Mouse (Mus musculus): ENCODE data around the gene Limk1. TPM values are rescaled to one million over a fixed set of nuclear protein-coding genes. Genes with fewer than 3 reads are reported as not detected.

Gene Limk1
- total RNA-seq, 2 experiments from 2014 or later = 10.0 to 11.4 TPM

DNA sequence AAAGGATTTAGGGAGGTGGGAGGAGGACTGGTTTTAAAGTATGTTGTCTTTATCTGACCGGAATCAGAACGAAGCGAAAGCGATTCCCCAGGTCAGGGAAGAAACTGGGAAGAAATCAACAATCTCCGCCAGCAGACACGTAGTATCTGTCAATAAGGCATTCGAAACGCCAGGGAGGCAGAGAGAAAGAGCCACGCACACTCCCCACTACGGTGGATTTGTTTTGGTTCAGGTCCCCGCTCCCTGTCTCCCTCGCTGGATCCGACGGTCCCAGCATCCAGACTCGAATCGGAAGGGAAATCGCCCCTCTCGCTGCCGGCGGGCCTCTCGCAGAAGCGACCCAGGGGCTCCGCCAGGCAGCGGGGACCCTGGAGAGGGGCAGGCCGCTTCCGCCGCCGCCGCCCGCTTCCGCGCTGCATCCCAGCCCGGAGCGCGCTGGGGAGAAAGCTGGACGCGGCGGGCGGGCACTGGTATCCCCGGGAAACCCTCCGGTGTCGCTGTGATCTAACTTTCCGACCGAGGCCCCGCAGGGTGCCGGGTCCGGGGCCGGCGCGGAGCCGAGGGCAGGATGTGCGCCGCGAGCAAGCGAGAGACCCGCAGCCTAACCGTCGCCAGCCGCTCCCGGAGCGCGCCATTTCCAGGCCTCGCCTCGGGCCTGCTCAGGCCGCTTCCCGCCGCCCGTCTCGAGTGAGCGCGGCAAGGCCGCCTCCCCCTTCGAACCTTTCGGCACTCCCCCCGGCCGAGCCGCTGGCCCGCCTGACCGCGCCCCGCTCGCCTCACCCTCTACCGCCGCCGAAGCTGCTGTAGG, 49.7 kb downstream of the Limk1 start:
- intact Hi-C loops (cut with DNase I) = loop anchor here (5.0 kb wide), 1 partner anchor 49 kb away; the partner anchor contains the start of gene Limk1
- no peak for DNase-seq

DNA sequence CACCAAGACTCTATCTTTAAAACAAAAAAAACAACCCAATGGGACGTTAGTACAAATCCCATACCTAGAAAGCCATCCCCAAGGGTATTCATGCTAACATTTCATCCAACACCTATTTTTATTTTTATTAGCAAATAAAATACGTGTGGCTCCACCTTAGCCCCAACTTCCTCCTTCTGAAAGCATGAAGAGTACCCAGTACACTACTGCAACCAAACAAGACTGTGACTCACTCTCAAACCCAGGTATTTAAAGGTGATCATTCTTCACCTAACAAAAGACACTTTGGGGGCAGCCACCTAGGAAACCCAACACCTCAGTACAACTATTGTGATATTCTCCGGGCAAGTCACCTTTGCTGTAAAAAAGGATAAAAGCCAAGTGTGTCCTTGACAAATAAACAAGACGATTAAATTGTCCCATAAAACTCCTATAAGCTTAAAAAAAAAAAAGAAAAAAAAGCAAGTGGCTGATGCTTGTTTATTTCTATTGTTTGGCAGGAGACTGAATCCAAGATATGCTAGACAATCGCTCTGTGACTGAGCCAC, 50.5 kb downstream of the Limk1 start:
- DNase-seq = no peak
- intact Hi-C loops (cut with DNase I) = loop anchor here (5.0 kb wide), 1 partner anchor 49 kb away; the partner anchor contains the start of gene Limk1

DNA sequence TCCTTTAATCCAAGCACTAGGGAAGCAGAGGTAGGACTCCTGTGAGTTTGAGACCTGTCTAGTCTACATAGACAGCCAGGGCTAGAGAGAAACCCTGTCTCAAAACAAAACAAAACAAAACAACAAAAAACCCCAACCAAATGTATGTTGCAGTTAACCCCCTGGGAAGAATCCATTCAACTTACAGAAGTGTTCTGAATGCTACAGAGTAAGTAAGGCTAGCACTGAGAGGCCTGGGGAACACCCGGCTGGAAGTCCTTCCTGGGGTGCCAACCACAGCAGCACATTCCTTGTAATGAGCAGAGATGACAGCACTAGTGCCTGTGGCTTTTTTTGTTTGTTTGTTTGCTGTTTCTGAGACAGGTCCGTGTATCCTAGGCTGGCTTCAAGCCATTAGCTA, 55.6 kb downstream of the Limk1 start:
- intact Hi-C loops (cut with DNase I) = no loop called here
- no peak for DNase-seq

DNA sequence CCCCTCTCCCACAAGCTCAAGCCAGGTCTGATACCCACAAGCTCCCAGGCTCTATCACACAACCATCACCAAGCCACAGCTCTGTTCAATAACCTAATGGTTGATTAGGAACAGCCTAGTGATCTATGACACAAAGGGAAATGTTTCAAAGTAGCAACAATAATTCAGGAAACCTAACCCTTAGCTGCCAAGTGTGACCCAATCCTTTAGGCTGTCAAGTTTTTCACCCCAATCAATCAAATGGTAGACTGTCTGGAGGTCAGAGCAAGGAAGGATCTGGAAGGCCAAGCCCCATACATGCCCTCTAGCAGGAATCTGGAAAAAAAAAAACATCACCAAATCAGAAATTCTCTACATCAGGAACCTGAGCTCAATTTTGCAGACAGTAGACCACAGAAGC, 57.6 kb downstream of the Limk1 start:
- no peak for DNase-seq
- intact Hi-C loops (cut with DNase I) = no loop called here

DNA sequence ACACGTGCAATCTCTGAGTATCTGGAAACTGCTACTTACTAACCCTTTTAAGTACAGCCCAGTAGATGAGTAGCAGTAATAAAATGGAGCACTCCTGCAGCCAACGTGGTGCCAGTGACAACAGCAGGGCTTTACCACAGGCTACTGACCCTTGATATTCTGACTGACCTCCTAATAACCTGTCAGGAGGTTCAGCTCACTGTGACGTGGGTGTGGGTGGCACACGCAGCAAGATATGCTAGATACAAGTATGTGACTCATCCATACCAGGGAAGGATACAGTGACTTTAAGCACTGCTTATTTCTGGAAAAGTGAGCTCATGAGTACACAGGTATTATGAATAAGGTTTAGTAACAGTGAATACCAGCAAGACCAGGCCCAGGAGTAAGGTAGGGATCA, 58.9 kb downstream of the Limk1 start:
- DNase-seq = no peak
- intact Hi-C loops (cut with DNase I) = no loop called here

DNA sequence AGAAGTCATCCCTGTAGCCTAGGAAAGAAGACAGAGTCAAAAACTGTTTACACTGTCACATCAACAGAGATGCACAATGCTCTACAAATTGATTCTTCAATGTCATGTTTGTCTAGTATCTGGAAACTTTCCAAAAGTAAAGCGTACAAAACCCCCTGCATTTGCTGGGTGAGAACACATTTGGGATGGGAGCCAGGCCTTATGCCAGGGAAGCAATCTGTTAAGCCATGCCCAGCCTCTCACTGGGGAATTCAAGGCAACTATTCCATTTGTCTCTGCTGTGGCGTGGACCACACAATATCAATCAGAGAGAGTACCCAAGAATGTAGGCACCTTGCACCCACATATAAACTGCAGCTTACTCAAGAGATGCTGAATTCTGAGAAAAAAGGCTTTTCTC, 66.3 kb downstream of the Limk1 start:
- DNase-seq = no peak
- intact Hi-C loops (cut with DNase I) = no loop called here

DNA sequence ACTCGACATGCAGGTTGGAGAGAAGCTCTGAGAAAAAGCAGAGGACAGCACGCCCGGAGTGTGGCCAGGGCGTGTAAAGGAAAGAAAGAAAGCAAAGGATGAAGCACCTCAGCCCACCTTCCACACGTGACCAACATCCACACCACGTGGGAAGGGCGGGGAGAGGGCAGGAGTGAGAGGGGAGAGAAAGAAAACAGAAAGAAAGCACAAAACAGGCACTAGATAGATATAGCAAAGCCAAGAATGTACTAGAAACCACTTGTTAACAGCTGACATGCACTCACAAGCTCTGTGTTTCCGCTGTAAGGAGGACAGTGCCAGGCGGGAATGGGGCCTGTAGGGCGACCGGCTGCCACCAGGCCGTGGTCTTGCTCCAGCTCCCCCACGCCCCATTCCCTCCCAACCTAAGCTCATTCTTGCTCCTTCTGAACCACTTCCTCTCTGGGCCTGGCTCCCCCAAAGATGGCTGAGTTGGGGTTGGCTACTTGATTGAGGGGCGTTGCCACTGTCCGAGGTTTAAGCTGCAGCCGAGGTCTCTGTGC, 67.2 kb downstream of the Limk1 start:
- no peak for DNase-seq
- intact Hi-C loops (cut with DNase I) = no loop called here

DNA sequence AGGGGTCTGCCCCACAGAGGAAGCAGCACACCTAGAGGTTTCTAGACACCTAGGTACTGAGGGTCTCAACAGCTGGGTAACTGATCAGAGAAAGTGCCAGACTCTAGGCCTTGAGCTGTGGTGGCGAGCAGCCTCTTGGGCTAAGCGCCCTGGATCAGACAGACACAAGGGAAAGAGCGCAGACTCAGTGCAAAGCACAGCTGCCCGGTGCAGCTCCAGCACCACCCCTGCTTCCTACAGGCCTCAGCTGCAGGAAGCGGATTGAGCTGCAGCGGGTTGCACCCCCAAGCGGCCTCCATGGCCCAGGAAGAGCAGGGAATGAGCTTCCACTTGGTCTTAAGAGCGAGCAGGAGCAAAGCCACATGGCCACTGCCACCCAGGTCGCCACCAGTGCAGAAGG, 67.9 kb downstream of the Limk1 start:
- DNase-seq = no peak
- intact Hi-C loops (cut with DNase I) = no loop called here

DNA sequence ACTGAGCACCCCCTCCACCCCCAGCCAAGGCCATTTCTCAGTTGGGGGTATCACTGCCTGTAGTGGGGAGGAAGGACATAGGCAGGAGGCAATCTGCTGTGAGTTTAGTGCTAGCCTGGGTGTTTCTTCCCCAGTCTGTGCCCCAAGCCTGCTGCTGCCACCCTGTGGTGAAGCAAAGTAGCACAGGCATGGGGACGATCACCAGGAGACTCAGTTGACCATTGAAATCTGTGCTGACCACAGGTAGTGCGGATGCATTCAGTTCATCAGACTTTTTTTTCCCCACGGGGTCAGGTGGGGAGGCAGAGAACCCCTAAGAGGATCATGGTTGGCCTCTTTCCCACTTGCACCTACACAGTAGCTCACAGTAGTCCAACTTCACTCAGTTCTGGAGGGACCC, 71.3 kb downstream of the Limk1 start:
- intact Hi-C loops (cut with DNase I) = loop anchor here (2.0 kb wide), 1 partner anchor 124 kb away; no protein-coding TSS in a partner anchor

DNA sequence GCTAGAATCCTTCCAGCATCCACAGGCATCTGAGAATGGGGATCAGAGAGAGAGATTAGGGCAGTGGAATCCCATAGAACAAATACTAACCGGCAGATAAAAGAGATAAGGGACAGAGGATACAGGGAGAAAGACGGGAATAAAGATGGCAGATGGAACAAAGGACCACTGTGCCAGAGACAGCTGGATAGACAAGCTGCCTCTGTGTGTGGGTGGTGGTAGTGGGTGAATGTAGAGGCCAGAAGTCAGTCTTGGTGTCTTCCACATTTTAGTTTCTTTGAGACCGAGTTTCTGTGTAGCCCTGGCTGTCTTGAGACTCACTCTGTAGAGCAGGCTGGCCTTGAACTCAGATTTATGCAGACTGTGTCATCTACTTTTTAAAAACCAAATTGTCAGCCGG, 72.6 kb downstream of the Limk1 start:
- intact Hi-C loops (cut with DNase I) = loop anchor here (2.0 kb wide), 1 partner anchor 123 kb away; no protein-coding TSS in a partner anchor
- no peak for DNase-seq

More for the DNA sequence above, 71.3 kb downstream of the Limk1 start:
- DNase-seq = peak; percentile 66 to 86

DNA sequence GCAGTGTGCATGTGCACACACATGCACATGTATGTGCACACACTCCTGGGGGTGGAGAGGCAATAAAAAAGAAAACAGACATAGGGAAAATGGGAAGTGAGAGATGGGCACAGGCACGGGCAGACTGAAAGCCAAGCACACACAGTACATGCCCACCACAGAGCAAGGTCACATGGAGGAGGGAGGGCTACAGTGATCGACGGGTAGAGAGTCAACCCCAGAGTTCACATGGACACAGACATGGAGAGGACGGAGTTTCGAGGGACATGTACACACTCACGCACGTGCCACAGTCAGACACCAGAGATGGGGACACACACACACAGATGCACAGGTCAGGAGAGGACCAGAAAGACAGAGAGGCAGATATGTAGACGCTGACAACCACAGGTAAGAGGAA, 73.0 kb downstream of the Limk1 start:
- intact Hi-C loops (cut with DNase I) = no loop called here
- no peak for DNase-seq

DNA sequence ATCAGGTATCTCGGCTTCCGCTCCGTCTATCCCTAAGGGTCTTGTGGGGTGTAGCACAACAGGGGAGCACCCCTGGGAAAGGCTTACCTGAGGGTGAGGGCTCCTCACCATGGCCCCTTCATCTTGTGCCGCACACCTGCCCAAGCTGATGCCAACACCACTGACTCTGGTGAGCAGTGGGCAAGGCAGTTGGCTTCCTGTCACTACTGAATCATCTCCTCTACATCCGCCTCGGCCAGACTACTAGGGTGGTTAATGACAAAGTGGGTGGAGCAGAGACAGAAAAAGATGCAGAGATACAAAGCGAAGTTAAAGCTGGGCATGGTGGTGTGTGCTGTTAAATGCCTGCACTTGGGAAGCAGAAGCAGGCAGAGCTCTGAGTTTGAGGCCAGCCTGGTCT, 73.6 kb downstream of the Limk1 start, which contains the start of gene Lat2:
TSS of gene Lat2 (minus strand) at position 224 of the 400 bp plus-strand sequence.
- intact Hi-C loops (cut with DNase I) = no loop called here

DNA sequence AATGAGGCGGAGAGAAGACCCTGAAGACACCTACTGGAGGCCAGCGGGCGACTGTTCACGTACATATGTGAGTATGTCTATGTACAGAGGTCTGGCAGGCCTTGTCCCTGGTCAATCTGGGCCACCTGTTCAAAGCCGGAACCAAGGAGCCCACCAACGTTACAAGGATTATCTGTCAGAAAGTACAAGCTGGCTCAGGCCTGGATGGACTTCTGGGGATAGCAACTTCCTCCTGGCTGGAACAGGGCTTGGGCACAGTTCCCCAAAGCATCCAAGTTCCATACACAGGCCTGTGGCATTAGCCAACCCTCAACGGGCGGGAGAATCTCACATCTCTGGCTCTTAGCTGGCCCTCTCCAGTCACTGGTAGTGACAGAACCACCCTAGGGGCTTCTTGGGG, 74.1 kb downstream of the Limk1 start:
- no peak for DNase-seq
- intact Hi-C loops (cut with DNase I) = no loop called here

More for the DNA sequence above, 73.6 kb downstream of the Limk1 start, which contains the start of gene Lat2:
- DNase-seq = no peak

DNA sequence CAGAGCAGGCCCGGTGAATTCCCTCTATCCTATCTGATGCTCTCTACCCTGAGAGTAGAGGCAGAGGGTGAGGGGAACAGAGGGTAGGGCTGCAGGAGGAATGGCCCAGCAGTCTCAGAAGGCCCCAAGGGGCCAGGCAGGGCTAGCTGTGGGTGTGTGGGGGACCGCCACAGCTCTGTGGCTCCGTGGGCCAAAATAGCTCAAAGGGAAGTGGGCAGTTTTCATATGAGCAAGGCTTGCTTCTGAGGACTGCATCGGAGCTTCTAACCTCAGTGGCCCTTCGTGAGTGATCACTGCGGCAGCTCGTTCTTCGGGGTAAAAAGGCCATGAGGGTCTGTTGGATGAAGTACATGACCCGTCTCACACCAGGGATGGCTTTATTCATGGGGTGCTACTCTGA, 74.7 kb downstream of the Limk1 start:
- no peak for DNase-seq
- intact Hi-C loops (cut with DNase I) = no loop called here

DNA sequence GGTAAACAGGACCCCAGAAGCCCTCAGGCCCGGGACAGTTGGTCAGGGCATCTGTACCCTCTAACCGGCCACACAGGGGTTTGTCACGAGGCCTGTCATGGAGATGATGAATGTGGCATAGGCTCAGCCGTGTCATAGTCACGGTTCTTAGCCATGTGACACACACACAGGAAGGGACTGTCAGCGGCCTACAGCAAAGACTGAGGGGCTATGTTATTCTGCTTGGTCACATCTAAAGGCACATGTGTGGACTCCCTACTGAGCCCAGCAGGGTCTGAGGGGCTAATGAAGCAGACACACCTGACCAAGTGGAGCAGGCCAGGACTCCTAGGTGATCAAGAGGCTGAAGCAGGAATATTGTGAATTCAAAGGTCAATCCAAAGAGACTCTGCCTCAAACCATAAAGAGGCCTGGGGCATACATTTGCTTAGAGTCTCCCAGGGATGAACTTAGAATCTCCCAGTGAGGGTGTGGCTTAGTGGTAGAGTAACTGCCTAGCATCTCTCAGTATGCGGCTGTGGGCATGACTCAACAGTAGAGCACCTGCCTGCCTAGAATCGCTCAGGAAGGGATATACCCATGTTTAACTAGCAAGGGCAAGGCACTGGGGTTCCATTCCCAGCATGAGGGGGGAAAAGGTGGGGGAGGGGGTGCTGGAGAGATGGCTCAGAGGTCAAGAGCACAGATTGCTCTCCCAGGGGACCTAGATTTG, 76.4 kb downstream of the Limk1 start:
- intact Hi-C loops (cut with DNase I) = no loop called here
- no peak for DNase-seq

DNA sequence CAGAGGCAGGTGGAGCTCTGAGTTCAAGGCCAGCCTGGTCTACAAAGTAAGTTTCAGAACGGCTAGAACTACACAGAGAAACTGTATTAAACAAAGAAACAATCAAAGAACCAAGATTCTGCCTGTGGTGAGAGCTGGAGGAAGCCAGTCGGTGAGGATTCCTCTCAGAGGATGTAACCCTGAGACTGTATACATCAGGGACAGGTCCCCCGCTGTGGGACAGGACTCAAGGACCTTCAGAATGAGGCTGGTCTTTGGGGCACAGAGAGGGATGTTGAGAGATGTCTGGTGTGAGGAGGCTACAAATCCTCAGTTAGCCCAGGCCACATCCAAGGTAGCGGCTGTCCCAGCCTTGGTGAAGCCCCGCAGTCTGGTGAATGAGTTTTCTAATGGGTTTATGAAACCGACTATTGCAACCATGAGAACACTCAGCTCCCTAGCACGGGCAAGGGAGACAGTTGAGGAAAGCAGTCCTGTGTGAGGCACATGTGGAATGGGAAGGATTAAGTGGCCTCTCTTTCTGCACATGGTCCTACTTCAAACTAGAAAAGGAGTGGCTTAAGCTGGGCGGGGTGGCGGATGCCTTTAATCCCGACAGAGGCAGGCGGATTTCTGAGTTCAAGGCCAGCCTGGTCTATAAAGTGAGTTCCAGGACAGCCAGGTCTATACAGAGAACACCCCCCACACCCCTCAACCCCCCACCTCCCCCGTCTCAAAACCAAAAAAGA, 78.3 kb downstream of the Limk1 start:
- intact Hi-C loops (cut with DNase I) = no loop called here
- DNase-seq = no peak

DNA sequence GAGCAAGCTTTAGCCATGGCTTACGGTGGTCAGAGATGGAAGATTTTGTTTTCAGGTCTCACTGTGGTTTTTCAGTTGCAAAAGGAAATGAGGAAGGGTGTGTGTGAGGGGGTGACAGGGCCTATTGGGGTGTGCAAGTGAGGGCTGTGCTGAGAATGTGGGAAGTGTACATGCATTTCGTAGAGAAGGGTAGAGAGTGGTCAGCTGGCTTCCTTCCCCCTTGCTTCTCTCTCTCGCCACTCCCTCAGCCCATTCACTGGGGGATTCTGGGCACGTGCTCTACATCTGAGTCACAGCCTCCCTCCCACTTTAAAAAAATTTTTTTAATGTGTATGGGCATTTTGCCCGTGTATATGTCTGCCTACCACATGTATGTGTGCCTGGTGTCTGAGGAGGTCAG, 81.3 kb downstream of the Limk1 start:
- peak; percentile 40 to 42 for DNase-seq
- intact Hi-C loops (cut with DNase I) = no loop called here

DNA sequence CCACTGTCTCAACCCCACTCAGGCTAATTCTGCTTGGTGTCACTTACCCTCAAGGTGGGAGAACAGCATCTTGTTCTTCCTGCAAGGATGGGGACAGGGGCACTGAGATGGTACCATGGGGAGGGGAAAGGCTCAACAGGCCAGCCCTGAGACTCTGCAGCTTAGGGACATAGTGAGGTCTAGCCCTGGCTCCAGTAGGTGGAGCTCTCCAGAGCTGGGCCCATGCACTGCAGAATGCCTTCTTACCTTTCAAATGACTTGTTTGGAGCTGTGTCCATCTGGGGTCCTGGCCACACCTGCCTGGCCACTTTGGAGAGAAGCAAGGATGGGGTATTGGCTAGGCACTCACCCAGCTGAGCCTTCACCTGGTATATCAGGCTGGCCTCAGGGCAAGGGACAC, 82.1 kb downstream of the Limk1 start:
- no peak for DNase-seq
- intact Hi-C loops (cut with DNase I) = no loop called here

Measured in heart, postnatal 10 days (tissue).